Mouse (Mus musculus) cortical plate, adult 2 months (tissue): ENCODE measurements at regions not wholly inside any gene's neighbourhood (a gene's known extent, or its start where the extent isn't known, plus 50 kb on each side); places are given as distances from the start of the nearest gene placed in this dataset.

Experiments used
- CTCF ChIP-seq: fragments of 200-500 bp; IDR thresholded peaks from 2 replicates; pipeline ENCODE4 v1.5.1; 2011; ENCODE audit warnings: mild to moderate bottlenecking, control low read depth, low read length; ENCODE audit not compliant: insufficient read depth; ENCODE audit errors: extremely low read depth
- POLR2A ChIP-seq: fragments of 200-500 bp; IDR thresholded peaks from 2 replicates; pipeline ENCODE4 v1.6.1; 2011; ENCODE audit warnings: mild to moderate bottlenecking, low read length, control low read depth; ENCODE audit not compliant: insufficient read depth; ENCODE audit errors: extremely low read depth

DNA sequence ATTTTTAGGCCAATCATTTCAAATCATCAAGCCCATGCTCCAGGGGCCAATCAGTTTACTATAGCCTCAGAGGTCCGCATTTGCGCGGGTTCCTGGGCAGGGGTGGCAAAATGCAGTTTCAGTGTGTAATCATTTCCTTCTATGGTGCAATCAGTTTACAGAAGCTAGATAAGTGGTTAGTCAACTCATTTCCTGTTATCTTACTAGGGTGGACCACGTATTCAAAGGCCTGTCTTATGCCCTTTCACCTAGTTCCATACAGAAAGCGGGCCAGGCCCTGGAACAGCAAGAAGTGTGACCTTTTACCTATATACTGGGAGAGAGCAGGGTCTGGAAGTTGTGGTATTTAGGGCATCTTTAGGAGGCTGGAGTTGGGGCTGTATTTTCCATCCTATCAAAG lies 62.0 kb upstream of the Qrfpr start:
- TF ChIP-seq POLR2A (no peak), CTCF (no peak)
